ENCODE assay signal across 8 mouse cellular contexts in genomic region chr16:18119031-18119730, GRCm38 (mm10). TPM values are rescaled to one million over a fixed set of nuclear protein-coding genes. Genes with fewer than 3 reads are reported as not detected.
DNase-seq lines count a peak whose midpoint lies in the region; ATAC-seq and TF ChIP-seq lines count a peak whose summit lies in the region.

No protein-coding gene starts in this region.

- DNase-seq in layer of hippocampus, adult 2 months (ENCODE audit: low spot score in 2 of 2) = peak; percentile 66 to 70
- no peak for DNase-seq in layer of hippocampus, adult 18-20 months (ENCODE audit: low spot score in 2 of 2)
- peak; percentile 77 for DNase-seq in R1 (ENCODE audit: low read depth, low spot score)
- DNase-seq in embryo, embryonic 10 days (ENCODE audit: low spot score) = peak; percentile 74
- DNase-seq in hindbrain, postnatal 0 days (ENCODE audit: low spot score) = peak; percentile 76
- peak; percentile 71 for DNase-seq in lung, postnatal 10 days
- DNase-seq in right cerebral cortex, adult 18-20 months = peak; percentile 59
- DNase-seq in yolk sac, embryonic 10.5 days (ENCODE audit: low spot score) = no peak

- WGBS in hindbrain, postnatal 0 days = 20% methylated on average over 8 of the region's 8 CpGs

- TF ChIP-seq CTCF in layer of hippocampus, adult 2 months (conservative IDR thresholded peaks at IDR 0.05) = peak; percentile 90
- TF ChIP-seq CTCF in hindbrain, postnatal 0 days (IDR thresholded peaks at IDR 0.05; ENCODE audit: low read depth) = peak; percentile 87

- no peaks in the 10 kb centered on the region for H3K9me3 ChIP-seq in hindbrain, postnatal 0 days (ENCODE audit: low read length)

- no peaks in the 10 kb centered on the region for H3K27me3 ChIP-seq in hindbrain, postnatal 0 days (ENCODE audit: insufficient read depth, low read length)

- no peaks in the 10 kb centered on the region for H3K4me1 ChIP-seq in hindbrain, postnatal 0 days (ENCODE audit: insufficient read depth, low read length)

- no peak overlapping the region for H3K4me3 ChIP-seq in layer of hippocampus, adult 2 months
- H3K4me3 ChIP-seq in hindbrain, postnatal 0 days (ENCODE audit: low read length) = no peak overlapping the region

- ATAC-seq in hindbrain, postnatal 0 days = peak; percentile 78

- no peak overlapping the region; the same call in 1 of the 2 replicates for H3K27ac ChIP-seq in layer of hippocampus, adult 2 months
- H3K27ac ChIP-seq in hindbrain, postnatal 0 days = no peak overlapping the region

- H3K4me2 ChIP-seq in hindbrain, postnatal 0 days (ENCODE audit: low read depth, low read length) = no peak overlapping the region

- no peaks in the 10 kb centered on the region for H3K36me3 ChIP-seq in hindbrain, postnatal 0 days (ENCODE audit: insufficient read depth, low read length)

- H3K9ac ChIP-seq in hindbrain, postnatal 0 days (replicated peaks; ENCODE audit: low read length) = no peak overlapping the region

RNA-seq across cellular contexts. Expression of gene Rtn4r, which starts 8.3 kb away (rescaled TPM):
- total RNA-seq in layer of hippocampus, adult 2 months (2021) = 100 to 1,000 TPM; 106 to 111 TPM
- 100 to 1,000 TPM; 108 to 117 TPM for total RNA-seq in layer of hippocampus, adult 18-20 months (2021)
- 38.2 and 55.7 TPM in 2 replicates for total RNA-seq in hindbrain, postnatal 0 days (2014; rRNA removed)
- polyA plus RNA-seq in hindbrain, postnatal 0 days (2015; fragmentation: Nextera tagmentation; extraction: Ambion mirVana) = 20.4 and 23.1 TPM in 2 replicates

RNA-seq across cellular contexts. Expression of gene Prodh, which starts 29.2 kb away (rescaled TPM):
- 10 to 100 TPM; 45.1 to 48.2 TPM for total RNA-seq in layer of hippocampus, adult 2 months (2021)
- 10 to 100 TPM; 41.1 to 45.8 TPM for total RNA-seq in layer of hippocampus, adult 18-20 months (2021)
- 10.6 and 16.7 TPM in 2 replicates for total RNA-seq in hindbrain, postnatal 0 days (2014; rRNA removed)
- polyA plus RNA-seq in hindbrain, postnatal 0 days (2015; fragmentation: Nextera tagmentation; extraction: Ambion mirVana) = 7.4 and 8.7 TPM in 2 replicates

Comparison
In these comparisons a context has a peak if more than half of its experiments do, and no peak if none do; other contexts are left out.
1. DNase-seq: peak in layer of hippocampus, adult 2 months (2 of 2), R1 (single experiment), embryo, embryonic 10 days (single experiment), hindbrain, postnatal 0 days (single experiment), lung, postnatal 10 days (single experiment) and right cerebral cortex, adult 18-20 months (single experiment); none in layer of hippocampus, adult 18-20 months (0 of 2) and yolk sac, embryonic 10.5 days (single experiment).